Mouse (Mus musculus): Measurements from ENCODE around the gene Dusp6. TPM values are rescaled to one million over a fixed set of nuclear protein-coding genes. Genes with fewer than 3 reads are reported as not detected.

Dusp6 gene
- total RNA-seq, 2 experiments from 2014 or later, result 17.9 to 21.9 TPM

DNA sequence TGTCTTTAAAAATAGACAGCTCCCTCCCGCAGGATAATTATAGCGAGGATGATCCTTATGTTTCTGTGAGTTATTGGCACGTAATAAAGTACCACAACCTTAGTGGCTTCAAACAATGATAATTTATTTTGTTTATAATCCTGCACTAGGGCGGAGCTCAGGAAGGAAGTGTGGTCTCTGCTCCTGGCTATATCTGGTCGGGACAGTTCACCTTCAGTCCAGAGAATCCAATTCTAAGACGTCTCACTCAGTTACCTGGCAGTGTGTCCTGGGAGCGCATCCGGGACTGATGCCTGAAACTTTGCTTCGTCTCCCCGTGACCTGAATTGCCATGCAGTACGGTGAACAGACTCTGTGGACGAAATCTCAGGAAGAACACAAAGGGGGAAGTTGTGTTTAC lies 10.0 kb downstream of the Dusp6 start:
- DNase-seq, result no peak

DNA sequence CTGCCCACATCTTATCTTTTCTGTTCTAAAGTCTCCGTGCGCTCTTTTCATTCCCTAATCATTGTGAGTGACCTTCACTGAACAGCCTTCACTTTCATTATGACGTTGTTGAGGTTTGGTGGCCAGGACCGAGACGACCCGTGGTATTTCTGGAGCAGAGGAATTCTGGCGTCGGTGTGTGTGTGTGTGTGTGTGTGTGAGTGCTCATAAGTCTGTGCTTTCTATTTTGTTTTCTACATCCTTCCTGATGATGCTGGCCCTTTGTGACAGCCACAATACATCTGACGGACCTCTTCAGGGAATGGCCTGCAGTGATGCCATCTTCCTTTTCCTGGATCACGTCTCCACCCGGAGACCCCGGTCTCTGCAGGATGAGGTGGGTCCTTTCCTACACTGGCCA lies 11.6 kb downstream of the Dusp6 start:
- no peak for DNase-seq

- DNase-seq, result no peak
These were observed 16.2 kb downstream of the Dusp6 start for GRCm38 (mm10) chr10:99279067-99279880.

GRCm38 (mm10) chr10:99283981-99284385 lies 21.0 kb downstream of the Dusp6 start:
- DNase-seq, result no peak

DNA sequence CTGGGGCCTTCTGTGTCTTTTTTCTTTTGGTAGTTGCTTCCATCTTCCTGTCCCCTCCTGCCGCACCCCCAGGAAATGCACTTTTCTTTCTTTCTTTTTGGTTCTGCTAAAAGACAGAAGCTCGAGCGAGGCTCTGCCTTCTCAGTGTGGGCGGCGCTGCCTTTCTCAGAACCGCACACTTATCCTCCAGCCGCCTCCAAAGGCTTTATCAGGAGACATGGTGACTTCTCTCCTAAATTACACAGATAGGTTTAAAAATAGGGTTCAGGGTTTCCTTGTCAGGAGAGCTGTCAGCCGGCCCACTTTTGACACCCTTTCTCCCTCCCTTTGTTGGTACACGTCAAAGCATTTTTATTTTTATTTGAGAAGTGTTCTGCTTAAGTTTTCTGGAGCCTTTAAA lies 21.9 kb downstream of the Dusp6 start:
- no peak for DNase-seq

DNA sequence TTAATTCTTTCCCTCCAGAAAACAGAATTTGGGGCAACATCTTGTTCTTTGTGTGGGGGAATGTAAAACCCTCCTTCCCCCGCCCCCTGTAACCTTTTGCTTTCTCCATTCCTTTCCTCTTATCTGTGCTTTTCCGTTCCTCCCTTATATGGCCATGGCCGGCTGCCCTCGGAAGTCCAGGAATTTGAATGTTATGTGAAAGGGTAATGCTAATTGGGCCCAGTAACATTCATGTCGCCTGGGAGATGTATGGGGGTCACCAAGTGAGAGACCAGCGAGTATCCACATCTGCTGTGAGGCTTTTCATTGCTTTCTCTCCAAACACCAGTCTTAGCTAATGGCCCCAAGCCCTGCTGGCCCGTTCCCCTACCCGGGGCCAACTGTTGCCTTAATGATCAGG lies 22.7 kb downstream of the Dusp6 start:
- no peak for DNase-seq

GRCm38 (mm10) chr10:99286213-99286612 lies 23.2 kb downstream of the Dusp6 start:
- no peak for DNase-seq

DNA sequence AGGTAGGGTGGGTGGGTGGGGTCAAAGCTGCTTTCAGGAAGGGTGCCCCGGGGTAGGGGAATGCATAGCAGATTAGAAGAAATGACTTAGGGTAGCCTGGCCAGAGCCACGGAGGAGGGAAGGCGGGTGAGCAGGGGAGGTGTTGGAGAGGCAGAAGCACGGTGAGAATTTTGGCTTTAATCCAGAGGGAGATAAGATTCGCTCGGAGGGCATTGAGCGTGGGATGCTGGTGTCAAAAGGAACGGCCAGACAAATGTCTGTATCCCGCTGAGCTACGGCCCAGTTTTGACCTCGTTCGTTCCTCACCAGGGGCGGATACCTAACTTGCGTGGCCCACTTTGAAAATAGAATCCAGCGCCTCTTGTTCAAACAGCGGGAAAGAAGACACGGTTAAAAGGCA lies 23.8 kb downstream of the Dusp6 start:
- DNase-seq, result no peak

- DNase-seq, result no peak
These were observed 24.2 kb downstream of the Dusp6 start for GRCm38 (mm10) chr10:99287206-99287605.

DNA sequence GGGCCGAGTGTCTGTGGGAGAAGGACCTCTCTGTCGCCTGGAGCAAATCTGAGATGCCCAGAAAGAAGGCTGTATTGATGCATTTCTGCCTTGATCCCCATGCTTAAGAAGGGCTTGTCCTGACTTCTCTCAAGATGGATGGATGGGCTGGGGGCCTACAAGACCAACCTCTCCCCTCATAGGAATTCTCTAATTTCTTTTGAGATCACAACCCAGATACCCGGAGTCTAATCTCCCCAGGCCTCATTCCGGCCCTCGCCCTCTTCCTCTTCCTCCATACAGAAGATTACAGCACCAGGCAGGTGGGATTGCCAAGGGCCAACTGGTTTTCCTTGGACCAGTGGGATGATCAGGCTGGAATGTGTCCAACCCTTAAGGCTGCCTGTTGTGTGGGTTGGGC lies 26.1 kb downstream of the Dusp6 start:
- DNase-seq, result no peak

GRCm38 (mm10) chr10:99293111-99293640 lies 30.1 kb downstream of the Dusp6 start:
- DNase-seq, result no peak

DNA sequence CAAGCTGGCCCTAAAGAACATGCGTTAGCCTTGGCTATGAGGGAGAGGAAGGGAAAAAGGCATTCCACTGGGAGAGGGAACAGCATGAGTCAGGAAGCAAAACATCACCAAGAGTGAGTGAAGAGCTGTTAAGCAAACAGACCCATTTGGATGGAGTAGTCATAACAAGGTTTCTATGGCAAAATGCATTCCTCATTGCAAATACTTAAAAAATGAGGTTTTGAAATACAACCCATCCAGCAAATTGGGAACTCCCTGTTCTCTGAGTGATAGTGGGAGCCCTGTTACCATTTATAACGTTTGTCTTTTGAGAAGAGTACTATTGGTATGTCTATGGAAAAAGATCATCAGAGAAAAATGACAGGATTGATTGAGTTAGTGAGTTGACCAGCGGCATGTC lies 34.7 kb downstream of the Dusp6 start:
- no peak for DNase-seq

- no peak for DNase-seq
These were observed 35.6 kb downstream of the Dusp6 start for GRCm38 (mm10) chr10:99298328-99299295.

DNA sequence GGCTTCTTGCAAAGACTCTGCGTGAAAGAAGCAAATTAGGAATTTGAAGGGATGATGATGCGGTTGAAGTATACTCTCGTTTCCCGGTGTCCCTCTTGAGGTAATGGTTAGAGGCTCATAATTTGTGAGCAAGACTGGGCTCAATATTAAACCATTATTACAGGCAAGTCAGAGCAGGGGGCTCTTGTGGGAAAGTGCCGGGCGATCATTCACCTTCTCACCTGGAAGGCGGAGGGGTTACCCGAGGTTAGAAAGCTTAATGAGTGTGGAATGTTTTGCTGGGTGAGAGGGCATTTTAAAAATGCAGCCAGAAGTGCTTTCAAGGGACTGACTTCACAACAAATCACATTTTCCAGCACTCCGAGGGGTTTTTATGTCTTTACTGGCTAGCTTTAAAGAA lies 36.3 kb downstream of the Dusp6 start:
- no peak for DNase-seq

DNA sequence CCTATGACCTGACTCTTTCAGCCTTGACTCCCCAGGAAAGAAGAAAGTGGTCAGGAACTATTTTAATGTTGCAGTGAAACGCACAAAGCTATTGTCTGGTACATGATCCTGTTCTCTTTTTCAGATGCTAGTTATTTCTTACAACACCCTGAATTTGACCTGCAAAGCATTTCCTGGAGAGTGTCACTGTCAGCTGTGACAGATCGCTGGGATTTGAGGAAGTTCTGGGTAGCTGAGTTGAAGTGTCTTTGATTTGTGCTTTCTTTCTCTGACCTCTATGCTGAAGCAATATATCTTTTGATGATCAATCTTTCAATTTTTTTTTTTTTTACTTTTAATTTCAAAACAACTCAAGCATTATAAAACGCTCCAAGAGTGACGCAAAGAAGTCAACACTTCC lies 39.0 kb downstream of the Dusp6 start:
- no peak for DNase-seq

- no peak for DNase-seq
These were observed 45.8 kb downstream of the Dusp6 start for GRCm38 (mm10) chr10:99308837-99309236.

- no peak for DNase-seq
These were observed 46.6 kb downstream of the Dusp6 start for GRCm38 (mm10) chr10:99309617-99310016.

- no peak for DNase-seq
These were observed 47.2 kb downstream of the Dusp6 start for GRCm38 (mm10) chr10:99310204-99310603.

- no peak for DNase-seq
These were observed 48.9 kb downstream of the Dusp6 start for GRCm38 (mm10) chr10:99311956-99312355.

- DNase-seq, result no peak
These were observed 51.3 kb downstream of the Dusp6 start for GRCm38 (mm10) chr10:99314366-99314765.

- no peak for DNase-seq
These were observed 54.0 kb downstream of the Dusp6 start for GRCm38 (mm10) chr10:99317057-99317456.

Data from gastrocnemius, postnatal 25 days (tissue).